Mouse (Mus musculus): ENCODE data around the gene C2cd4a. TPM values are rescaled to one million over a fixed set of nuclear protein-coding genes. Genes with fewer than 3 reads are reported as not detected.

C2cd4a gene
- polyA plus RNA-seq, 1 experiment from 2014 or later = 0.61 TPM

DNA sequence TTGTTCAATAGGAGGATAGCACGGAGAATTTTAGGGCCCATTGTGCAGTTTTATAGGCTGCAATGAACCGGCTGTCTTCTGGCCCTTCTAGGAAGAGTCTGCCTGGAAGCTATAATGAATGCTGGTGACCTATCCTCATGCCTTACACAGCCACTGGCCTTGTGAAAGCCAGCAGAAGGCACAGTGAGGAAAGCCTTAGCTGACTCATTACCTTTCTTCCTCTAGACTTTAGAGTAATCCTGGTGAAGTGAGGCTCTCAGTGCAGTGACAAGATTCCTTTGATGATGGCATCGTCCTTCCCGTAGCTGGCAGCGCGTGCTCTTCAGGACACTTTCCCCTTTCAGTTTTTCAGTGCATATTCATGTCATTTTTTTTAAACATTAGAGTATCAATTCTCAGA is 35.3 kb upstream of the C2cd4a start:
- DNase-seq (ENCODE audit: low spot score) (no peak), ATAC-seq (replicated peaks; ENCODE audit: low FRiP score, low read depth) (no peak)
- Histone ChIP-seq H3K4me1 (replicated peaks; ENCODE audit: insufficient read depth, low read length) (no peaks in the 10 kb centered on the region), H3K4me3 (replicated peaks; ENCODE audit: low read depth, low read length) (no peak overlapping the region), H3K9ac (ENCODE audit: low read depth, low read length) (no peak overlapping the region), H3K36me3 (ENCODE audit: insufficient read depth, low read length) (no peaks in the 10 kb centered on the region), H3K27ac (no peak overlapping the region), H3K27me3 (ENCODE audit: insufficient read depth, low read length) (no peaks in the 10 kb centered on the region), H3K4me2 (ENCODE audit: low read length) (no peak overlapping the region), H3K9me3 (replicated peaks; ENCODE audit: low read length) (no peaks in the 10 kb centered on the region)
- no peak for TF ChIP-seq CTCF (IDR thresholded peaks at IDR 0.05; ENCODE audit: low read depth)
- 74% methylated on average over 6 of the region's 6 CpGs for WGBS

DNA sequence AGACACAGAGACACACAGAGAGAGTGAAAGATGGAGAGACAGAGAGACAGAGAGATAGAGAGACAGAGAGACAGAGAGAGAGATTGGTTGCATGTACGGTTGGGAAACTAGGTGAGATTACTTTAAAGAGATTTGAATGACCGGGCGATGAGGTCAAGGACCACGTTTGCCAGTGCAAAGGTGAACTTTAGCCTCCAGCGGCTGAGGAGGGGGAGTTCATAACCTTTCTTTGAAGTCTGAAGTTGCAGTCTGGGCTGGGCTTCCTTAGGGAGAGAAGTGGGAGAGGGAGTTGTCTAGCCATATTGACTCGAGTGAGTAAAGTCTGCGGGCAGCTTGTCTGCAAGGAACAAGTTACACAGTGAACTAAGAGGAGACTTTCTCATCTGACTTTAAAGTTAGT is 33.3 kb upstream of the C2cd4a start:
- ATAC-seq (replicated peaks; ENCODE audit: low FRiP score, low read depth) (no peak), DNase-seq (ENCODE audit: low spot score) (no peak)
- Histone ChIP-seq H3K9ac (ENCODE audit: low read depth, low read length) (no peak overlapping the region), H3K9me3 (replicated peaks; ENCODE audit: low read length) (no peaks in the 10 kb centered on the region), H3K27me3 (ENCODE audit: insufficient read depth, low read length) (no peaks in the 10 kb centered on the region), H3K4me1 (replicated peaks; ENCODE audit: insufficient read depth, low read length) (no peaks in the 10 kb centered on the region), H3K27ac (no peak overlapping the region), H3K36me3 (ENCODE audit: insufficient read depth, low read length) (no peaks in the 10 kb centered on the region), H3K4me2 (ENCODE audit: low read length) (no peak overlapping the region), H3K4me3 (replicated peaks; ENCODE audit: low read depth, low read length) (no peak overlapping the region)
- WGBS = 21% methylated on average over 7 of the region's 7 CpGs
- no peak for TF ChIP-seq CTCF (IDR thresholded peaks at IDR 0.05; ENCODE audit: low read depth)

GRCm38 (mm10) chr9:67864011-67864410 is 31.9 kb upstream of the C2cd4a start:
- no peaks in the 10 kb centered on the region for H3K4me1 ChIP-seq (replicated peaks; ENCODE audit: insufficient read depth, low read length)
- ATAC-seq (replicated peaks; ENCODE audit: low FRiP score, low read depth) = no peak
- DNase-seq (ENCODE audit: low spot score) = no peak
- H3K9ac ChIP-seq (ENCODE audit: low read depth, low read length) = no peak overlapping the region
- WGBS = 12% methylated on average over 4 of the region's 4 CpGs
- H3K27ac ChIP-seq = no peak overlapping the region
- H3K4me2 ChIP-seq (ENCODE audit: low read length) = no peak overlapping the region
- no peaks in the 10 kb centered on the region for H3K36me3 ChIP-seq (ENCODE audit: insufficient read depth, low read length)
- no peaks in the 10 kb centered on the region for H3K9me3 ChIP-seq (replicated peaks; ENCODE audit: low read length)
- no peak overlapping the region for H3K4me3 ChIP-seq (replicated peaks; ENCODE audit: low read depth, low read length)
- H3K27me3 ChIP-seq (ENCODE audit: insufficient read depth, low read length) = no peaks in the 10 kb centered on the region
- TF ChIP-seq CTCF (IDR thresholded peaks at IDR 0.05; ENCODE audit: low read depth) = no peak

GRCm38 (mm10) chr9:67863332-67863731 is 31.2 kb upstream of the C2cd4a start:
- Histone ChIP-seq H3K27ac (no peak overlapping the region), H3K4me3 (replicated peaks; ENCODE audit: low read depth, low read length) (no peak overlapping the region), H3K27me3 (ENCODE audit: insufficient read depth, low read length) (no peaks in the 10 kb centered on the region), H3K36me3 (ENCODE audit: insufficient read depth, low read length) (0 out of 2 replicates have a peak, but pooled peaks cover under 1% of the 10 kb centered on the region), H3K9ac (ENCODE audit: low read depth, low read length) (no peak overlapping the region), H3K4me2 (ENCODE audit: low read length) (no peak overlapping the region), H3K9me3 (replicated peaks; ENCODE audit: low read length) (no peaks in the 10 kb centered on the region), H3K4me1 (replicated peaks; ENCODE audit: insufficient read depth, low read length) (no peaks in the 10 kb centered on the region)
- DNase-seq (ENCODE audit: low spot score) = no peak
- no peak for TF ChIP-seq CTCF (IDR thresholded peaks at IDR 0.05; ENCODE audit: low read depth)
- 92% methylated on average over 5 of the region's 5 CpGs for WGBS
- no peak for ATAC-seq (replicated peaks; ENCODE audit: low FRiP score, low read depth)

- 81% methylated on average over 2 of the region's 2 CpGs for WGBS
- Histone ChIP-seq H3K27ac (no peak overlapping the region), H3K27me3 (ENCODE audit: insufficient read depth, low read length) (no peaks in the 10 kb centered on the region), H3K9ac (ENCODE audit: low read depth, low read length) (no peak overlapping the region), H3K4me1 (replicated peaks; ENCODE audit: insufficient read depth, low read length) (no peaks in the 10 kb centered on the region), H3K9me3 (replicated peaks; ENCODE audit: low read length) (no peaks in the 10 kb centered on the region), H3K4me2 (ENCODE audit: low read length) (no peak overlapping the region), H3K36me3 (ENCODE audit: insufficient read depth, low read length) (0 out of 2 replicates have a peak, but pooled peaks cover 3% of the 10 kb centered on the region), H3K4me3 (replicated peaks; ENCODE audit: low read depth, low read length) (no peak overlapping the region)
- ATAC-seq (replicated peaks; ENCODE audit: low FRiP score, low read depth) = no peak
- TF ChIP-seq CTCF (IDR thresholded peaks at IDR 0.05; ENCODE audit: low read depth) = no peak
- DNase-seq (ENCODE audit: low spot score) = no peak
Observed at GRCm38 (mm10) chr9:67860273-67860672, 28.1 kb upstream of the C2cd4a start.

DNA sequence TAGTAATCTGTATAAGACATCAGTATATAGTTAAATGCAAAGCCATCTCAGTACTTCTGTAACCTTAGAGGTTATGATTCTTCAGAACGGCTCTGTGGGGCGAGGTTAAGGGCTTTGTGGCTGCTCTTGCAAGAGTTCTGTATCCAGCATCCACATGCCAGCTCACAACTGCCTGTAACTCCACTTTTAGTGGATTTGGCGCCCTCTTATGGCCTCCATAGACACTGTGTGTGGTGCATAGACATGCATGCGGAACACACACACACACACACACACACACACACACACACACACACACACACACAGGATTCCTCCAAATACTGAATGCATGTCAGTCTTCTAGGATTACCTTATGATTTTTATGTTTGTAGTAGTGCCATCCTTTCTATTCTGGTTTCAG is 19.0 kb upstream of the C2cd4a start:
- H3K9ac ChIP-seq (ENCODE audit: low read depth, low read length) = no peak overlapping the region
- no peaks in the 10 kb centered on the region for H3K9me3 ChIP-seq (replicated peaks; ENCODE audit: low read length)
- no peak overlapping the region for H3K4me2 ChIP-seq (ENCODE audit: low read length)
- no peaks in the 10 kb centered on the region for H3K27me3 ChIP-seq (ENCODE audit: insufficient read depth, low read length)
- H3K4me1 ChIP-seq (replicated peaks; ENCODE audit: insufficient read depth, low read length) = no peaks in the 10 kb centered on the region
- H3K27ac ChIP-seq = no peak overlapping the region
- no peak for DNase-seq (ENCODE audit: low spot score)
- no peak for ATAC-seq (replicated peaks; ENCODE audit: low FRiP score, low read depth)
- peak; percentile 49; the same call in 1 of the 2 replicates for TF ChIP-seq CTCF (IDR thresholded peaks at IDR 0.05; ENCODE audit: low read depth)
- 0 out of 2 replicates have a peak, but pooled peaks cover 5% of the 10 kb centered on the region for H3K36me3 ChIP-seq (ENCODE audit: insufficient read depth, low read length)
- H3K4me3 ChIP-seq (replicated peaks; ENCODE audit: low read depth, low read length) = no peak overlapping the region
- 81% methylated on average over 4 of the region's 4 CpGs for WGBS

- no peak for DNase-seq (ENCODE audit: low spot score)
- WGBS = 92% methylated on average over 3 of the region's 3 CpGs
- Histone ChIP-seq H3K4me1 (replicated peaks; ENCODE audit: insufficient read depth, low read length) (no peaks in the 10 kb centered on the region), H3K27me3 (ENCODE audit: insufficient read depth, low read length) (no peaks in the 10 kb centered on the region), H3K4me3 (replicated peaks; ENCODE audit: low read depth, low read length) (no peak overlapping the region), H3K9me3 (replicated peaks; ENCODE audit: low read length) (no peaks in the 10 kb centered on the region), H3K4me2 (ENCODE audit: low read length) (no peak overlapping the region), H3K36me3 (ENCODE audit: insufficient read depth, low read length) (0 out of 2 replicates have a peak, but pooled peaks cover under 1% of the 10 kb centered on the region), H3K27ac (no peak overlapping the region), H3K9ac (ENCODE audit: low read depth, low read length) (no peak overlapping the region)
- no peak for ATAC-seq (replicated peaks; ENCODE audit: low FRiP score, low read depth)
- no peak for TF ChIP-seq CTCF (IDR thresholded peaks at IDR 0.05; ENCODE audit: low read depth)
Observed at GRCm38 (mm10) chr9:67849846-67850245, 17.7 kb upstream of the C2cd4a start.
